Comparison of ENCODE assay signal across 23 mouse cellular contexts in the genomic region with DNA sequence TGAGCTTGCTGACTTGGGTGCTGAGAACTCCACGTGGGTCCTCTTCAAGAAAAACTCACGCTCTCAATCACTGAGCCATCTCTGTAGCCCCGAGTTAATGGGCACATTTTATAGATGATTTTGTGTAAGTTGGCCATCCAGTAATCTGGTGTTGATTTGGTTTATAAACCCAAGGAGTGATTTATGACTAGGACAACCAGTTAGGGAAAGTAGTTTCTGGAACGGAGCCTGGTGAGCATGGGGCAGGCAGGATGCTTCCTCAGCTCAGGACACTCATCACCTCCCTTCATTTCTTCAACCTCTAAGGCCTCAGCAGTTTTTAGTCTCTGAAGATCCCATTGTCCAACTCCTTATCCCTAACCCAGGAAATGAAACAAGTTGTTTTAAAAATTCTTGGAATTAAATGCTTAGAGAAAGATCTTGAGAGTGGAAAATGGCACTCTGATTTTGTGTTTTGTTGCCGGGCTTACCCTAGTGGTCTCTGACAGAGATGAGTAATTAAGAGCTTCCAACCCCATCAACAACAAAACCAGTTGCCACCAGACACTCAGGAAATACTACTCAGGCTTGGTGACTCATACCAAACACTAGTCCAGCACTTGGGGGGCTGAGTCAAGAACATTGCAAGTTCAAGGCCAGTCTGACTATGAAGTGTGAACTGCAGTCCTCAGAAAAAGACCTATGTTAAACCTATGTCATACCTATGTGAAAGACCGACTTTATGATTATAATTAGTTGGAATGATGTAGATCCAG. TPM values are rescaled to one million over a fixed set of nuclear protein-coding genes. Genes with fewer than 3 reads are reported as not detected.
"Had no signal": no experiment of that assay in that cellular context is flagged by ENCODE, and none has a peak within 500 bp of the region (broad histone marks: within the 10 kb centered on the region; RNA-seq: fewer than 3 reads in every experiment).

No protein-coding gene starts in this region.

- H3K27me3 ChIP-seq: lung, embryonic 15.5 days; megakaryocyte, embryonic 14.5 days; midbrain, embryonic 12.5 days; neural tube, embryonic 13.5 days; neural tube, embryonic 15.5 days had no signal

- DNase-seq: lung, adult 2 months; lung, postnatal 14 days; lung, postnatal 36 days; midbrain, embryonic 14.5 days; retina, postnatal 1 day; right cerebral cortex, adult 18-20 months; right cerebral cortex, postnatal 25 days; right cerebral cortex, postnatal 4 days; spleen, adult 18-20 months; thymus, adult 18-20 months; thymus, postnatal 14 days; thymus, postnatal 36 days had no signal

- H3K4me3 ChIP-seq: lung, embryonic 15.5 days; megakaryocyte, embryonic 14.5 days; midbrain, embryonic 12.5 days; myocyte; neural tube, embryonic 13.5 days; neural tube, embryonic 15.5 days had no signal

- H3K27ac ChIP-seq: lung, embryonic 15.5 days; macrophage; midbrain, embryonic 12.5 days; neural tube, embryonic 13.5 days; neural tube, embryonic 15.5 days had no signal

- H3K9me3 ChIP-seq: lung, embryonic 15.5 days; megakaryocyte, embryonic 14.5 days; midbrain, embryonic 12.5 days; neural tube, embryonic 13.5 days; neural tube, embryonic 15.5 days had no signal

- H3K36me3 ChIP-seq: lung, embryonic 15.5 days; midbrain, embryonic 12.5 days; neural tube, embryonic 13.5 days; neural tube, embryonic 15.5 days had no signal

- ATAC-seq: lung, postnatal 0 days; midbrain, embryonic 16.5 days had no signal

- H3K9ac ChIP-seq: lung, embryonic 15.5 days; midbrain, embryonic 12.5 days; neural tube, embryonic 13.5 days; neural tube, embryonic 15.5 days had no signal

- H3K4me1 ChIP-seq: midbrain, embryonic 12.5 days; neural tube, embryonic 13.5 days had no signal

- H3K4me2 ChIP-seq: lung, embryonic 15.5 days; midbrain, embryonic 12.5 days; neural tube, embryonic 13.5 days; neural tube, embryonic 15.5 days had no signal

RNA-seq across cellular contexts. Expression of a gene that starts 9.4 kb away (rescaled TPM):
- polyA plus RNA-seq: lung, adult 2 months; macrophage; midbrain, embryonic 14.5 days; neural tube, embryonic 13.5 days; neural tube, embryonic 15.5 days; small intestine, adult 2 months; thymus, postnatal 0 days had no signal
